Mouse (Mus musculus) fibroblast of lung, adult 2 months (primary cell): ENCODE results near the gene Pgam2.

Source experiments
- DNase-seq: peaks from one replicate; pipeline ENCODE4 v3.0.0-alpha.2; 2011; ENCODE audit warnings: low read depth

The Pgam2 gene

GRCm38 (mm10) chr11:5766019-5766418, 37.5 kb downstream of the Pgam2 start:
- DNase-seq, result no peak

DNA sequence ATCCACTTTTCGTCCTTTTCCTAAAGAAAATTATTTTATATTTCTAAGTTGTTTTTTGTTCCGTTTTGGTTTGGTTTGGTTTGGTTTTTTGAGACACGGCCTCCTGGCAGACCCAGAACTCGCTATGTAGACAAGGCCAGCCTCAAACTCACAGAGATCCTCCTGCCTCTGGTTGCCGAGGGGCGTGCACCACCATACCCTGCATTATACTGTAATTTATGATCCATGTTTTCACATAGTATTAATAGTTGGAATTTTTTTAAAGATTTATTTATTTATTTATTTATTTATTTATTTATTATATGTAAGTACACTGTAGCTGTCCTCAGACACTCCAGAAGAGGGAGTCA, 40.9 kb downstream of the Pgam2 start:
- DNase-seq, result no peak

DNA sequence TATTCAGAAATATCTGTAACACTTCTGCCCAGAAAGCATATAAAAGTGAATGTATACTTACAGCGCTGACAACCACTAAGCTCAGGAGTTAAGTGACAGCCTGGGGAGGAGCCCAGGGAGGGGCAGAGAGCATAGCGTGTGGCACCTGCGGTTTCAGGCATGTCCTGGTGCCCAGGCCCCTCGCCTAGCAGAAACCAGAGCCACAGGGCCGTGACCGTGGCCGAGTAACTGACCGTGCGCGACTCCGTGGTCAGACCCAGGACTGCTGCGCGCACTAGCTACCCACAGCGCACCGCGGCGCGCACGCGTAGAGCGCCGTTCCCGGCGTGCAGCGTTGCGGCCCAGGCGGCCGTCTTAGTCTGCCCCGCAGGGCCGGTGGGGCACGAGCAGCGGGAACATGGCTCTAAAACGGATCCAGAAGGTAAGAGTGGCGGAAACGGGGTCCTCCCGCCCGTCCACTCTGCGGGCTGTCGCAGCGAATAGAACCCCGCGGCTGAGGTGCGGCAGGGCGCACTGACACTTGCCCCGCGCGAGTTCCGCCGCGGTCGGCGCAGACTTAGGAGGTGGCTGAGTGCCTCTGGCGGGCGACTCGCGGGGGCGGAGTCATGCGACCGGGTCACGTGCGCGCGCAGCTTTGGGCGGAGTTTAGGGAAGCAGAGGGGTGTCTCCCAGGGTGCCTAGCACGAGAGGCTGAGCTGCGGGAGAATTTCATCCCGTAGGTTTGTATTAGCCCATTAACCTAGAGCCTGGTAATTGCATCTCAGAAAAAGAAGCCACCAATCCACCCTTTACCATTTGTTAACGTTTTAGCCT, 41.5 kb downstream of the Pgam2 start, which contains the start of gene Urgcp:
Gene Urgcp, minus strand, starts transcription at position 557 of the 813 bp plus-strand sequence.
- DNase-seq, result peak; percentile 89

DNA sequence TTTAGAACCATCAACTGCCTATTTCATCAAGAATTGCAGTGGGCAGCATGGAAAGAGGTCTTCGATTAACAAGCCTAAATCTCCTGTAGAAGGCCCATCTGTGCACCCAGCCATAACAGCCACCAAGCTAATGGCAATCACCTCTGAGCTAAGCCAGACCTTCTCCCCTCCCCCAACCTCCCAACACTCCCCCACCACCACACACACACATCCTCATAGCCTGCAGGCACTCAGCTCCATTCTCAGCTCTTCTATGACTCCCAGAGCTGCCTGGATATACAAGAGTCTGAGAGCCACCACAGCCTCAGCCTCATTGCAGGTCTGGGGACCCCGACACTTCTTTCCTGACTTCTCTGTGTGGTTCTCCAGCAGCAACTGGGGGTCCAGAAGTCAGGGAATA, 49.8 kb downstream of the Pgam2 start:
- DNase-seq, result no peak
